ENCODE assay signal across 8 mouse cellular contexts in genomic region chr8:123860386-123860785, GRCm38 (mm10). TPM values are rescaled to one million over a fixed set of nuclear protein-coding genes. Genes with fewer than 3 reads are reported as not detected.
DNase-seq lines count a peak whose midpoint lies in the region; ATAC-seq lines count a peak whose summit lies in the region.

No protein-coding gene starts in this region.

- DNase-seq in liver, embryonic 11.5 days (ENCODE audit: low spot score) = no peak
- no peak for DNase-seq in liver
- DNase-seq in urinary bladder, adult 18-20 months (ENCODE audit: low spot score in 2 of 2) = no peak
- no peak for DNase-seq in layer of hippocampus, postnatal 14 days (ENCODE audit: low spot score in 2 of 2)
- no peak for DNase-seq in layer of hippocampus, adult 18-20 months (ENCODE audit: low spot score in 2 of 2)

- H3K4me3 ChIP-seq in liver, embryonic 11.5 days (ENCODE audit: low read depth, low read length) = no peak overlapping the region; the same call in 1 of the 2 replicates
- peak overlapping the region; percentile 92; the same call in 1 of the 2 replicates for H3K4me3 ChIP-seq in forebrain, embryonic 13.5 days
- H3K4me3 ChIP-seq in limb, embryonic 13.5 days = peak overlapping the region; percentile 77
- H3K4me3 ChIP-seq in neural tube, embryonic 15.5 days (replicated peaks) = peak overlapping the region; percentile 89

- H3K9ac ChIP-seq in liver, embryonic 11.5 days (ENCODE audit: low read depth, low read length) = no peak overlapping the region
- peak overlapping the region; percentile 85; the same call in 1 of the 2 replicates for H3K9ac ChIP-seq in forebrain, embryonic 13.5 days
- no peak overlapping the region for H3K9ac ChIP-seq in limb, embryonic 13.5 days
- H3K9ac ChIP-seq in neural tube, embryonic 15.5 days (replicated peaks) = no peak overlapping the region

- no peak overlapping the region for H3K27ac ChIP-seq in liver, embryonic 11.5 days (ENCODE audit: low read depth, low read length)
- no peak overlapping the region for H3K27ac ChIP-seq in forebrain, embryonic 13.5 days
- H3K27ac ChIP-seq in limb, embryonic 13.5 days = no peak overlapping the region
- H3K27ac ChIP-seq in neural tube, embryonic 15.5 days (replicated peaks) = no peak overlapping the region

- no peak for ATAC-seq in liver, embryonic 11.5 days (replicated peaks; ENCODE audit: low FRiP score)
- ATAC-seq in forebrain, embryonic 13.5 days = no peak
- no peak for ATAC-seq in limb, embryonic 13.5 days (ENCODE audit: low FRiP score, low read depth)
- no peak for ATAC-seq in neural tube, embryonic 15.5 days (ENCODE audit: low FRiP score)

- H3K36me3 ChIP-seq in liver, embryonic 11.5 days (ENCODE audit: control insufficient read depth, insufficient read depth, low read length) = no peaks in the 10 kb centered on the region
- no peaks in the 10 kb centered on the region for H3K36me3 ChIP-seq in forebrain, embryonic 13.5 days (ENCODE audit: poor library complexity, severe bottlenecking)
- H3K36me3 ChIP-seq in limb, embryonic 13.5 days = no peaks in the 10 kb centered on the region
- H3K36me3 ChIP-seq in neural tube, embryonic 15.5 days = no peaks in the 10 kb centered on the region

- no peaks in the 10 kb centered on the region for H3K9me3 ChIP-seq in liver, embryonic 11.5 days (ENCODE audit: control insufficient read depth, low read length)
- H3K9me3 ChIP-seq in forebrain, embryonic 13.5 days (replicated peaks) = no peaks in the 10 kb centered on the region
- H3K9me3 ChIP-seq in limb, embryonic 13.5 days = no peaks in the 10 kb centered on the region
- no peaks in the 10 kb centered on the region for H3K9me3 ChIP-seq in neural tube, embryonic 15.5 days (replicated peaks)

- 65% methylated on average over 4 of the region's 4 CpGs for WGBS in liver, embryonic 11.5 days
- 80% methylated on average over 4 of the region's 4 CpGs for WGBS in forebrain, embryonic 13.5 days
- 74% methylated on average over 4 of the region's 4 CpGs for WGBS in limb, embryonic 13.5 days
- 72% methylated on average over 4 of the region's 4 CpGs for WGBS in neural tube, embryonic 15.5 days

- H3K4me1 ChIP-seq in liver, embryonic 11.5 days (replicated peaks; ENCODE audit: control insufficient read depth, insufficient read depth, low read length) = peaks cover 3% of the 10 kb centered on the region
- H3K4me1 ChIP-seq in forebrain, embryonic 13.5 days = peaks cover 23% of the 10 kb centered on the region
- H3K4me1 ChIP-seq in limb, embryonic 13.5 days = peaks cover 12% of the 10 kb centered on the region; the same call in 1 of the 2 replicates
- peaks cover 23% of the 10 kb centered on the region for H3K4me1 ChIP-seq in neural tube, embryonic 15.5 days

- H3K4me2 ChIP-seq in liver, embryonic 11.5 days = peak overlapping the region; percentile 91
- H3K4me2 ChIP-seq in forebrain, embryonic 13.5 days = peak overlapping the region; percentile 84
- H3K4me2 ChIP-seq in limb, embryonic 13.5 days (replicated peaks) = peak overlapping the region; percentile 94
- H3K4me2 ChIP-seq in neural tube, embryonic 15.5 days = peak overlapping the region; percentile 88

- H3K27me3 ChIP-seq in liver, embryonic 11.5 days (replicated peaks; ENCODE audit: control insufficient read depth, insufficient read depth, low read length) = peaks cover 17% of the 10 kb centered on the region; the same call in 1 of the 2 replicates
- peaks cover 22% of the 10 kb centered on the region for H3K27me3 ChIP-seq in forebrain, embryonic 13.5 days
- H3K27me3 ChIP-seq in limb, embryonic 13.5 days = peaks cover 44% of the 10 kb centered on the region
- peaks cover 26% of the 10 kb centered on the region for H3K27me3 ChIP-seq in neural tube, embryonic 15.5 days (replicated peaks)

RNA-seq across cellular contexts. Expression of gene Ccsap, which starts 0.4 kb away (rescaled TPM):
- polyA plus RNA-seq in liver, embryonic 11.5 days (2014; fragmentation: Nextera tagmentation; extraction: Ambion mirVana) = 4.6 and 5.2 TPM in 2 replicates
- polyA plus RNA-seq in forebrain, embryonic 13.5 days (2015; fragmentation: Nextera tagmentation; extraction: Ambion mirVana) = 6.4 and 7.4 TPM in 2 replicates
- 3.1 and 3.6 TPM in 2 replicates for polyA plus RNA-seq in limb, embryonic 13.5 days (2015; fragmentation: Nextera tagmentation; extraction: Ambion mirVana)
- polyA plus RNA-seq in neural tube, embryonic 15.5 days (2015; fragmentation: Nextera tagmentation; extraction: Ambion mirVana) = 4.2 and 4.8 TPM in 2 replicates
- 10 to 100 TPM; 57.1 to 62.6 TPM for total RNA-seq in layer of hippocampus, postnatal 14 days (2021)
- 10 to 100 TPM; 56.7 to 61.7 TPM for total RNA-seq in layer of hippocampus, adult 18-20 months (2021)

RNA-seq across cellular contexts. Expression of gene Acta1, which starts 34.2 kb away (rescaled TPM):
- 2.5 and 6.7 TPM in 2 replicates for polyA plus RNA-seq in liver, embryonic 11.5 days (2014; fragmentation: Nextera tagmentation; extraction: Ambion mirVana)
- 1.7 and 3.1 TPM in 2 replicates for polyA plus RNA-seq in forebrain, embryonic 13.5 days (2015; fragmentation: Nextera tagmentation; extraction: Ambion mirVana)
- 396 and 411 TPM in 2 replicates for polyA plus RNA-seq in limb, embryonic 13.5 days (2015; fragmentation: Nextera tagmentation; extraction: Ambion mirVana)
- polyA plus RNA-seq in neural tube, embryonic 15.5 days (2015; fragmentation: Nextera tagmentation; extraction: Ambion mirVana) = 92.7 and 174 TPM in 2 replicates
- 1 to 10 TPM; 6.5 to 7.1 TPM for total RNA-seq in layer of hippocampus, postnatal 14 days (2021)
- 1 to 10 TPM; 5.2 to 7.0 TPM for total RNA-seq in layer of hippocampus, adult 18-20 months (2021)

RNA-seq across cellular contexts. Expression of gene Rab4a, which starts 54.6 kb away (rescaled TPM):
- 61.8 and 65.9 TPM in 2 replicates for polyA plus RNA-seq in liver, embryonic 11.5 days (2014; fragmentation: Nextera tagmentation; extraction: Ambion mirVana)
- 70.9 and 72.2 TPM in 2 replicates for polyA plus RNA-seq in forebrain, embryonic 13.5 days (2015; fragmentation: Nextera tagmentation; extraction: Ambion mirVana)
- 47.5 and 49.9 TPM in 2 replicates for polyA plus RNA-seq in limb, embryonic 13.5 days (2015; fragmentation: Nextera tagmentation; extraction: Ambion mirVana)
- polyA plus RNA-seq in neural tube, embryonic 15.5 days (2015; fragmentation: Nextera tagmentation; extraction: Ambion mirVana) = 78.2 and 87.0 TPM in 2 replicates
- total RNA-seq in layer of hippocampus, postnatal 14 days (2021) = 10 to 100 TPM; 45.5 to 46.8 TPM
- 10 to 100 TPM; 42.6 to 44.8 TPM for total RNA-seq in layer of hippocampus, adult 18-20 months (2021)

Comparison
In these comparisons a context has a peak if more than half of its experiments do, and no peak if none do; other contexts are left out.
1. RNA of gene Acta1, which starts 34.2 kb away (polyA plus RNA-seq): 396 to 411 TPM in limb, embryonic 13.5 days and 92.7 to 174 TPM in neural tube, embryonic 15.5 days; 2.5 to 6.7 TPM in liver, embryonic 11.5 days and 1.7 to 3.1 TPM in forebrain, embryonic 13.5 days; every median in the first group is over 10 times any median in the second.
2. Peak in every context shown above with its lines, with median percentiles within 50 percentile points of each other: H3K4me2 ChIP-seq.